Mouse (Mus musculus): ENCODE measurements at regions not wholly inside any gene's neighbourhood (a gene's known extent, or its start where the extent isn't known, plus 50 kb on each side); places are given as distances from the start of the nearest gene placed in this dataset.
A peak's percentile ranks its signal among the peaks of the same experiment; 100 is the strongest.

GRCm38 (mm10) chr2:74130141-74130588, 219.0 kb upstream of the Atp5g3 start:
- DNase-seq (ENCODE audit: low spot score) = no peak

DNA sequence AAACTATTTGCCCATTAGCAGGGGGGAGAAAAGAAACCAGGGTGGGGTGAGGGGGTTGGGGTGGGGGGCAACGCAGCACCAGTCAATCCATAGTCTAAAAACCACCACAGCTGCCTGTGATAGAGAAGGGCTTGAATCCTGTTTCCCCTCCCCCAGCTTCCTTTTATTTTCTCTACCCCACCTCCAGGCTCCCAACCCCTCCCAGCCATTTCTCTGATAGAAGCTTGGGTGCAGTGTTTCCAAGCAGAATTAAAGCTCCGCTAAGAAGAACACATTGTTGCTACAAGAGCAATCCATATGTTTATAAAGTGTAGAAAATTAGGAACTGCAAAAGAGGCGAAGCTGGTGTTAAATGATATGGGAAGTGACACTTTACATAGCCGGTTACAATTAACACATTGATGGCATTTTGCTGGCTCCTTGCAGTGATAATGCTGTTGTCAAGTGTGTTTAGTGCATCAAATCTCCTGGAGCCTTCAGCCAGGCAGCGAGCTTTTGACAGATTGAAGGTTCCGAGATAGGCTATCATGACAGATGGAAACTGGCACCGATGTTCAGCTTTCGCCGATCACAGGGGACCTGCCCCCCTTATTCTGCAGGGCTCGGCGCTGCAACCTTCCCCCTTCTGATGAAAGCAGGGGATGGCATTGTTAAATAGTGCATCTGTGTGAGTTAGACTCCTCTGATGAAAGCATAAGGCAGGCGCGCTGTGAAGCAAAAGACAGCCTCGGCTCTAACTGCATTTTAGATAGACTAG, 217.8 kb upstream of the Atp5g3 start:
- Histone ChIP-seq H3K4me3 (replicated peaks; ENCODE audit: low read length) (peak overlapping the region; percentile 25), H3K9ac (peak overlapping the region; percentile 48), H3K27me3 (ENCODE audit: control insufficient read depth, insufficient read depth, low read length) (no peaks in the 10 kb centered on the region), H3K4me1 (replicated peaks; ENCODE audit: control insufficient read depth, insufficient read depth, low read length) (peaks cover 22% of the 10 kb centered on the region), H3K36me3 (replicated peaks; ENCODE audit: control insufficient read depth, insufficient read depth) (no peaks in the 10 kb centered on the region), H3K27ac (peak overlapping the region; percentile 83), H3K9me3 (ENCODE audit: control insufficient read depth, low read length) (no peaks in the 10 kb centered on the region), H3K4me2 (replicated peaks) (peak overlapping the region; percentile 56)
- peak; percentile 80 for ATAC-seq (ENCODE audit: low FRiP score)
- peak; percentile 62 for DNase-seq (ENCODE audit: low spot score)
- under 1% methylated on average over 14 of the region's 14 CpGs for WGBS

More at GRCm38 (mm10) chr2:74130141-74130588, 219.0 kb upstream of the Atp5g3 start:
- Histone ChIP-seq H3K4me3 (replicated peaks; ENCODE audit: low read length) (no peak overlapping the region), H3K27me3 (ENCODE audit: control insufficient read depth, insufficient read depth, low read length) (no peaks in the 10 kb centered on the region), H3K27ac (peak overlapping the region; percentile 83), H3K36me3 (replicated peaks; ENCODE audit: control insufficient read depth, insufficient read depth) (no peaks in the 10 kb centered on the region), H3K9me3 (ENCODE audit: control insufficient read depth, low read length) (no peaks in the 10 kb centered on the region), H3K4me1 (replicated peaks; ENCODE audit: control insufficient read depth, insufficient read depth, low read length) (peaks cover 30% of the 10 kb centered on the region), H3K9ac (peak overlapping the region; percentile 48; the same call in 1 of the 2 replicates), H3K4me2 (replicated peaks) (peak overlapping the region; percentile 56)
- WGBS = 8% methylated on average over 8 of the region's 8 CpGs
- ATAC-seq (ENCODE audit: low FRiP score) = peak; percentile 56

GRCm38 (mm10) chr2:74127136-74127535, 216.0 kb upstream of the Atp5g3 start:
- WGBS = 92% methylated on average over 4 of the region's 4 CpGs
- H3K4me1 ChIP-seq (replicated peaks; ENCODE audit: control insufficient read depth, insufficient read depth, low read length) = peaks cover 28% of the 10 kb centered on the region
- no peak overlapping the region for H3K27ac ChIP-seq
- no peak for DNase-seq (ENCODE audit: low spot score)
- H3K4me2 ChIP-seq (replicated peaks) = no peak overlapping the region
- H3K9me3 ChIP-seq (ENCODE audit: control insufficient read depth, low read length) = no peaks in the 10 kb centered on the region
- ATAC-seq (ENCODE audit: low FRiP score) = no peak
- H3K4me3 ChIP-seq (replicated peaks; ENCODE audit: low read length) = no peak overlapping the region
- H3K9ac ChIP-seq = no peak overlapping the region
- no peaks in the 10 kb centered on the region for H3K36me3 ChIP-seq (replicated peaks; ENCODE audit: control insufficient read depth, insufficient read depth)
- H3K27me3 ChIP-seq (ENCODE audit: control insufficient read depth, insufficient read depth, low read length) = no peaks in the 10 kb centered on the region

- DNase-seq (ENCODE audit: low spot score) (no peak), ATAC-seq (ENCODE audit: low FRiP score) (no peak)
- H3K9me3 ChIP-seq (ENCODE audit: control insufficient read depth, low read length) = no peaks in the 10 kb centered on the region
- H3K27me3 ChIP-seq (ENCODE audit: control insufficient read depth, insufficient read depth, low read length) = no peaks in the 10 kb centered on the region
- H3K9ac ChIP-seq = no peak overlapping the region
- no peaks in the 10 kb centered on the region for H3K36me3 ChIP-seq (replicated peaks; ENCODE audit: control insufficient read depth, insufficient read depth)
- peaks cover 28% of the 10 kb centered on the region for H3K4me1 ChIP-seq (replicated peaks; ENCODE audit: control insufficient read depth, insufficient read depth, low read length)
- H3K4me2 ChIP-seq (replicated peaks) = no peak overlapping the region
- H3K4me3 ChIP-seq (replicated peaks; ENCODE audit: low read length) = no peak overlapping the region
- WGBS = 63% methylated on average over 2 of the region's 2 CpGs
- no peak overlapping the region for H3K27ac ChIP-seq
These were observed 213.1 kb upstream of the Atp5g3 start for GRCm38 (mm10) chr2:74124252-74124651.

GRCm38 (mm10) chr2:74123360-74124074, 212.4 kb upstream of the Atp5g3 start:
- DNase-seq (ENCODE audit: low spot score) = no peak
- WGBS = 19% methylated on average over 6 of the region's 6 CpGs
- no peak overlapping the region for H3K9ac ChIP-seq

GRCm38 (mm10) chr2:74122937-74123336, 211.8 kb upstream of the Atp5g3 start:
- ATAC-seq (ENCODE audit: low FRiP score) (no peak), DNase-seq (ENCODE audit: low spot score) (no peak)
- Histone ChIP-seq H3K27ac (no peak overlapping the region), H3K9me3 (ENCODE audit: control insufficient read depth, low read length) (no peaks in the 10 kb centered on the region), H3K36me3 (replicated peaks; ENCODE audit: control insufficient read depth, insufficient read depth) (no peaks in the 10 kb centered on the region), H3K27me3 (ENCODE audit: control insufficient read depth, insufficient read depth, low read length) (no peaks in the 10 kb centered on the region), H3K4me1 (replicated peaks; ENCODE audit: control insufficient read depth, insufficient read depth, low read length) (peaks cover 27% of the 10 kb centered on the region), H3K4me3 (replicated peaks; ENCODE audit: low read length) (no peak overlapping the region), H3K9ac (no peak overlapping the region), H3K4me2 (replicated peaks) (no peak overlapping the region)
- WGBS = 49% methylated on average over 2 of the region's 2 CpGs

More at GRCm38 (mm10) chr2:74123360-74124074, 212.4 kb upstream of the Atp5g3 start:
- H3K4me1 ChIP-seq (replicated peaks; ENCODE audit: control insufficient read depth, insufficient read depth, low read length) = peaks cover 28% of the 10 kb centered on the region
- H3K36me3 ChIP-seq (replicated peaks; ENCODE audit: control insufficient read depth, insufficient read depth) = no peaks in the 10 kb centered on the region
- H3K4me2 ChIP-seq (replicated peaks) = no peak overlapping the region
- H3K9me3 ChIP-seq (ENCODE audit: control insufficient read depth, low read length) = no peaks in the 10 kb centered on the region
- no peak overlapping the region for H3K4me3 ChIP-seq (replicated peaks; ENCODE audit: low read length)
- no peaks in the 10 kb centered on the region for H3K27me3 ChIP-seq (ENCODE audit: control insufficient read depth, insufficient read depth, low read length)
- peak; percentile 55; the same call in 1 of the 2 replicates for ATAC-seq (ENCODE audit: low FRiP score)
- H3K27ac ChIP-seq = no peak overlapping the region

DNA sequence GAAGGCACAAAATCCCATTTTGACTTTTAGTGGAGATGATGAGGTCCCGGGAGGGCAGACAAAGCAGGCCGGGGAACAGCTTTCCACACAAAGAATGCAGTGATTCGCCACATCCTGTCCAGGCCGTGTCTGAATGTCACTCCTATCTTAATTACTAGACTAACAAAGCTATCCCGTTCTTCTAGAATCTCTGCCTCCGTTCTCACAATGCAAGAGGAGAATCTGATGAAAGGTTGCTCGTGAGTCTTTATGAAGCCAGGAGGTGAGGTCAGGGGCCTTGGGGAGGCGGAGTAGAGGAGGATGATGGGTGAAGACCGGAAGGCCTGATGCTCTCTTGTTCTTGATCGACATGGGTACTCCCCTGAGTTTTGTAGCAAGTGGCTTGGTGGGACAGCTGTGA, 208.9 kb upstream of the Atp5g3 start:
- DNase-seq (ENCODE audit: low spot score) (no peak), ATAC-seq (ENCODE audit: low FRiP score) (no peak)
- Histone ChIP-seq H3K36me3 (replicated peaks; ENCODE audit: control insufficient read depth, insufficient read depth) (no peaks in the 10 kb centered on the region), H3K27me3 (ENCODE audit: control insufficient read depth, insufficient read depth, low read length) (no peaks in the 10 kb centered on the region), H3K9me3 (ENCODE audit: control insufficient read depth, low read length) (no peaks in the 10 kb centered on the region), H3K4me3 (replicated peaks; ENCODE audit: low read length) (no peak overlapping the region), H3K4me1 (replicated peaks; ENCODE audit: control insufficient read depth, insufficient read depth, low read length) (peaks cover 27% of the 10 kb centered on the region), H3K27ac (peak overlapping the region; percentile 85), H3K9ac (no peak overlapping the region), H3K4me2 (replicated peaks) (peak overlapping the region; percentile 27; the same call in 1 of the 2 replicates)
- 19% methylated on average over 10 of the region's 10 CpGs for WGBS

- Histone ChIP-seq H3K9ac (no peak overlapping the region), H3K9me3 (ENCODE audit: control insufficient read depth, low read length) (no peaks in the 10 kb centered on the region), H3K36me3 (replicated peaks; ENCODE audit: control insufficient read depth, insufficient read depth) (no peaks in the 10 kb centered on the region), H3K4me1 (replicated peaks; ENCODE audit: control insufficient read depth, insufficient read depth, low read length) (peaks cover 27% of the 10 kb centered on the region), H3K4me3 (replicated peaks; ENCODE audit: low read length) (no peak overlapping the region), H3K27me3 (ENCODE audit: control insufficient read depth, insufficient read depth, low read length) (no peaks in the 10 kb centered on the region), H3K4me2 (replicated peaks) (0 out of 2 replicates have a peak overlapping the region, but pooled peaks have one; percentile 27), H3K27ac (peak overlapping the region; percentile 85)
- ATAC-seq (ENCODE audit: low FRiP score) (peak; percentile 64; the same call in 1 of the 2 replicates), DNase-seq (ENCODE audit: low spot score) (peak; percentile 55)
- WGBS = 16% methylated on average over 17 of the region's 17 CpGs
These were observed 208.2 kb upstream of the Atp5g3 start for GRCm38 (mm10) chr2:74119167-74119937.

DNA sequence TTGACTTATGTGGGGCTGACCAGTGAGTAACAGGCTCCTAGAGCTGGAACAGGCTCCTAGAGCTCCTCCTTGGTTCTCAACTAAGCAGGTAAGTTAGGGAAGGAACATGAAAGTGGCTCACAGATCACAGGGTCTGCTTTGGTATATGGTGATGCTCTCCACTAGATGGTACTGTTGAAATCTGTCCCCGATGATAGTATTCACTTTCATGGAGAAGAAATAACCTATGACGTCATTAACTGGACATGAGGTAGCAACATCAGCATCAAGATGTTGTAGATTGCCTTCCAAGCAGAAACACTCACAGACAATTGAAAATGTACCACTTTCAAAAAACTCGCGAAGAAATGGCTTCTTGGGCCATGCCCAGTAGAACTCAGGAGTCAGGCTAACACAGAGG, 195.3 kb upstream of the Atp5g3 start:
- H3K9ac ChIP-seq = no peak overlapping the region
- H3K9me3 ChIP-seq (ENCODE audit: control insufficient read depth, low read length) = no peaks in the 10 kb centered on the region
- H3K27me3 ChIP-seq (ENCODE audit: control insufficient read depth, insufficient read depth, low read length) = no peaks in the 10 kb centered on the region
- ATAC-seq (ENCODE audit: low FRiP score) (no peak), DNase-seq (ENCODE audit: low spot score) (no peak)
- no peaks in the 10 kb centered on the region for H3K4me1 ChIP-seq (replicated peaks; ENCODE audit: control insufficient read depth, insufficient read depth, low read length)
- 81% methylated on average over 4 of the region's 4 CpGs for WGBS
- no peak overlapping the region for H3K4me3 ChIP-seq (replicated peaks; ENCODE audit: low read length)
- no peak overlapping the region for H3K4me2 ChIP-seq (replicated peaks)
- H3K36me3 ChIP-seq (replicated peaks; ENCODE audit: control insufficient read depth, insufficient read depth) = no peaks in the 10 kb centered on the region
- no peak overlapping the region for H3K27ac ChIP-seq

All from hindbrain, embryonic 14.5 days (tissue).